Mouse (Mus musculus) cerebellum, adult 2 months (tissue): Measurements from ENCODE around the gene Fnip1. TPM values are rescaled to one million over a fixed set of nuclear protein-coding genes. Genes with fewer than 3 reads are reported as not detected.
A peak's percentile ranks its signal among the peaks of the same experiment; 100 is the strongest.

Experiments
- DNase-seq, 2 experiments: peaks; one replicate each; pipeline ENCODE4 v3.0.0; 2021
- H3K27ac ChIP-seq: fragments of 200-500 bp; 2 replicates; pipeline ENCODE4 v1.5.1; 2012; ENCODE audit warnings: low read length, control low read depth, inconsistent platforms; ENCODE audit not compliant: insufficient read depth
- H3K27me3 ChIP-seq: fragments of 200-500 bp; 2 replicates; pipeline ENCODE4 v1.6.1; 2012; ENCODE audit warnings: inconsistent platforms, mild to moderate bottlenecking, low read length, moderate library complexity; ENCODE audit not compliant: control insufficient read depth, insufficient read depth
- H3K4me1 ChIP-seq: fragments of 200-500 bp; 2 replicates; pipeline ENCODE4 v1.6.1; 2011; ENCODE audit warnings: low read length; ENCODE audit not compliant: control insufficient read depth, insufficient read depth
- H3K4me3 ChIP-seq: fragments of 200-500 bp; replicated peaks from 2 replicates; pipeline ENCODE3; 2011; ENCODE audit warnings: mild to moderate bottlenecking, low read depth, low read length, control low read depth; ENCODE audit not compliant: insufficient read depth
- CTCF ChIP-seq: fragments of 200-500 bp; IDR thresholded peaks from 2 replicates; pipeline ENCODE4 v1.5.1; 2011; ENCODE audit warnings: low read depth, mild to moderate bottlenecking, control low read depth, low read length, moderate library complexity, borderline replicate concordance; ENCODE audit not compliant: insufficient read depth
- POLR2A ChIP-seq: fragments of 200-500 bp; IDR thresholded peaks from 2 replicates; pipeline ENCODE4 v1.6.1; 2011; ENCODE audit warnings: low read length, control low read depth, borderline replicate concordance; ENCODE audit not compliant: insufficient read depth
- WGBS: fragments of 180-500 bp; shearing (Covaris S2); methylation state at CpG from one replicate; pipeline ENCODE4 v1.1.7; 2018; 5-methylcytosine and 5-hydroxymethylcytosine counted together
- polyA plus RNA-seq: library from polyadenylated mRNA; depleted of rRNA; stranded (reverse); fragments of >200 nt; gene quantifications from 2 replicates; pipeline ENCODE4 v1.2.3, GENCODE M21; 2012

Fnip1 gene
- polyA plus RNA-seq, 1 experiment, result 14.8 TPM

DNA sequence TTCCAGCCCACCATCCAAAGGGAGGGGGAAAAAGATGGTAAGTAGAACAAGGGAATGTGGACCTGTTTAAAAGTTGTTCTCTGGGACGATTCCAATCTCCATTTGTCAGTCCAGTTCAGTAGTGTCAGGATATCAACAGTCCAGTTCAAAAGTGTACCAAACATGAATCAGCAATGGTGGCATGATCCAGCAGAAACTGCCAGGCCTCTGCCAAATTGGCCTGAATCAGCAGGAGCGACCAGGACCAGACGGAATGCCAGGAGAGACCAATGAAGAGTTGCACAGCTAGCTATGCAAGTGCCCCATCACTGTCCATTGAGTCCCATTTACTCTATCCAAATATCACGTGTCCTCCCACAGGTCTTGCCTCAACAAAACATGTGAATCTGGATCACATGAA is 34.2 kb downstream of the Fnip1 start:
- H3K27me3 ChIP-seq, result no peaks in the 10 kb centered on the region
- 84% methylated on average over 4 of the region's 4 CpGs for WGBS
- no peak for TF ChIP-seq CTCF
- TF ChIP-seq POLR2A, result no peak
- H3K4me3 ChIP-seq, result no peak overlapping the region
- DNase-seq, result no peak
- no peaks in the 10 kb centered on the region for H3K4me1 ChIP-seq
- H3K27ac ChIP-seq, result no peak overlapping the region

DNA sequence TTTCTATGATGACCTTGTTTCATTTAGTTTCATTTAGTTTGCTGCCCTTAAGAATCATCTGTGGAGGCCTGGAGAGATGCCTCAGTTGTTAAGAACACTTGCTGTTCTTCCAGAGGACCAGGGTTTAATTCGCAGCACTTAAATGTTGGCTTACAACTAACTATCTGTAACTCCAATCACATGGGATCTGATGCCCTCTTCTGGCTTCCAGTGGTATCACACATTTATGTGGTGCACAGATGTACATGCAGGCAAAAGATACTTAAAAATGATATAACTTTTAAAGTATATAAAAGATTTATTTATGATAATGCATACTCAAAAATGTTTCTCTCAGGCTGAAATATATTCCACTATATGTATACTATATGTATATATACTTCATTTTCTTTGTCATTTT is 40.4 kb downstream of the Fnip1 start:
- WGBS, result 96% methylated on average over 1 of the region's 1 CpGs
- no peak overlapping the region for H3K27ac ChIP-seq
- H3K4me3 ChIP-seq, result no peak overlapping the region
- H3K4me1 ChIP-seq, result no peaks in the 10 kb centered on the region
- H3K27me3 ChIP-seq, result no peaks in the 10 kb centered on the region
- no peak for DNase-seq
- TF ChIP-seq POLR2A (no peak), CTCF (peak; percentile 38; the same call in 1 of the 2 replicates)

DNA sequence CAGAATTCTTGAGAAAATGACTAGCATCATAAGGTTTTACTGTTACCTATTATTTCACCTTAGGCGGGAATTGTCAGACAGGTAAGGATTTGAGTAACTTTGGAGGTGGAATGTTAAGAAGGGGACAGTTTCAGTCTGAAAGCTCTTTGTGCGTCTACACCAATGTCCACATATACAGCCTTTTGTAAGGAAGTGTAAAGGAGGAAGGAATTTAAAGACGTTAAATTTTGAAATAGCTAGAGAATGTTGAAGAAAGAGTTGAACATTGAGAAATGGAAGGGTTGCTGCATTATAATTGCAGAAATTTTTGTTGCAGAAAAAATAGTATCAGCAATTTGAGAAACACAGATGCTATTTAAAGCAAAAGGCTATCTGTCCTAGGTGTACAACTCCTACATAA is 48.0 kb downstream of the Fnip1 start:
- no peaks in the 10 kb centered on the region for H3K4me1 ChIP-seq
- H3K4me3 ChIP-seq, result no peak overlapping the region
- 97% methylated on average over 3 of the region's 3 CpGs for WGBS
- no peak overlapping the region for H3K27ac ChIP-seq
- TF ChIP-seq CTCF (no peak), POLR2A (no peak)
- no peak for DNase-seq
- H3K27me3 ChIP-seq, result no peaks in the 10 kb centered on the region

DNA sequence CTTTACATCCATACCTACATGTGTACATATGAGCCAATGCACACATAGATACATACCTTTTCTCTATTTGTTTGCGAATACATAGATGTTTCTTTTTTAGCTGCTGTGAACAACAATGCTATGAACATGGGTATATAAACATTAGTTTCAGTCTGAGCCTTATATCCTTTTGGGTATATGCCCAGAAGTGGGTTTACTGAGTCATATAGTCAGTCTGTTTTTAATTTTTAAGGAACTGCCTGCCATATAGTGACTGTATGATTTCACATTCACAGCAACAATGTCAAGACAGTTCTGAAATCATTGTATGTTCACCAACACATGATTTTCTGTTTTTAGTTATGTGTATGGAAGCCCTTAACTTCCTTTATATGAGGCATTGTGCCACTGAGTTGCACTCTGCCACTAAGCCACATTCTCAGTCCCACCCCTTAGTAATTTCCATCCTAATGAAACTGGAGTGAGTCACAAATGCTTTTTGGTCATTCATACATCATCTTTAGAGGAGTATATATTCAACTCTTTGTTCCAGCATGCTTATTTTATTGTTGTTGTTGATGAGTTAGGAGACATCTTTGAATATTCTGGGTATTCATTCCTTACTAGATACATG is 54.1 kb downstream of the Fnip1 start:
- H3K4me1 ChIP-seq, result no peaks in the 10 kb centered on the region
- H3K27me3 ChIP-seq, result no peaks in the 10 kb centered on the region
- 98% methylated on average over 1 of the region's 1 CpGs for WGBS
- no peak overlapping the region for H3K4me3 ChIP-seq
- TF ChIP-seq POLR2A (no peak), CTCF (no peak)
- DNase-seq, result no peak
- no peak overlapping the region for H3K27ac ChIP-seq

DNA sequence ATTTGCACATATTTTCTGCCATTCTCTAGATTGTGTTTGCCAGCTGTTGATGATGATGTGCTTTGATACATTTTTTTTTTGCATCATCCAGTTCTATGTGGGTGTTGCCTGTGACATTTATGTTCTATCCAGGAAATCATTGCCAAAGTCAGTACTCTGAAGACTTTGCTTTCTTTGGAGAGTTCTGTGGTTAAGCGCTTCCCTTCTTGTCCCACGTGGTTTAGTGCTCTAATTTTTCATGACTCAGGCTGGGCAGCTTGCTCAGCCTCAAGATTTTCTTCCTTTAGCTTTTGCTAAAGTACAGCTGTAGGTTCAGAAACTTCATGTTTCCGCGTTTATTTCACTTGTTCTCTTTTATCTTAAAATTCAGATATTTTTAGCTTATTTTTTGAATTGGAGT is 54.6 kb downstream of the Fnip1 start:
- Histone ChIP-seq H3K4me3 (no peak overlapping the region), H3K27me3 (no peaks in the 10 kb centered on the region), H3K27ac (no peak overlapping the region), H3K4me1 (no peaks in the 10 kb centered on the region)
- TF ChIP-seq CTCF (no peak), POLR2A (no peak)
- WGBS, result 95% methylated on average over 4 of the region's 4 CpGs
- DNase-seq, result no peak

DNA sequence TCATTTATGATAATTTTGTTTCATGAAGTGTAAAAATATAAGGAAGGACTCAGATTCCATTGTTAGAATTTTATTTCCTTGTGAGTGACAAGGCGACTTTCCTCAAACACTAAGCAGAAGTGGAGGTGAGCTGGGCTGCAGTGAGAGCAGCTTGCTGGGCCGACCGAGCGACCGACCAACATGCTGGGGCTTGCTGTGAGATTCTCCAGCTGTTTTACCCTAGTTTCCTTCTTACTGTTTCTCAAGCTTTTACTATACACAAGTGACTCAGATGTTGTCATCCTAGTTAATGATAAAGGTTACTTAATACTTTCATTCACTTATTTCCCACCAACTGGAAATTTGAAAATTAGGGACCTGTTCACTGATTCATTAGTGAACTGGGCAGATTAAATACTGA is 61.8 kb downstream of the Fnip1 start:
- WGBS, result 91% methylated on average over 5 of the region's 5 CpGs

DNA sequence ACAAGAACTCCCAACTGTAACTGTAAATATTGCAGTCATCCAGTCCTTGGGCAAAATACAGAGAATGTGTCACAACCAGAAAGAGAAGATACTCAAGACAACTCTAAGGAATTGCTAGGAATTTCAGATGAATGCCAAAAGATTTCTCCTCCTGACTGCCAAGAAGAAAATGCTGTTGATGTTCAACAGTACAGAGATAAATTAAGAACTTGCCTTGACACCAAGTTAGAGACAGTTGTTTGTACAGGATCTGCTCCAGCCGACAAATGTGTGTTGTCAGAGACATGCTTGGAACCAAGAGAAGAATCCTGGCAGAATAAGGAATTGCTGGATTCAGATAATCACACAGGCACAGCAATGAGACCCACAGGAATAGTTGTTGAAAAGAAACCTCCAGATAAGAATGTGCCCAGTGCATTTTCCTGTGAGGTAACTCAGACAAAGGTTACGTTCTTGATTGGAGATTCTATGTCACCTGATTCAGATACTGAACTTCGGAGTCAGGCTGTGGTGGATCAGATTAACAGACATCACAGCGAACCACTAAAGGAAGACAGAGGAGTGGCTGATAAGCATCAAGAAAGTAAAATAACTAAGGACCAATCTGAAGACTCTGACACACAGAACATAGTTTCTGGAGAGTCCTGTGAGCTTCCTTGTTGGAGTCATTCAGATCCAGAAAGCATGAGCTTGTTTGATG is 64.7 kb downstream of the Fnip1 start:
- Histone ChIP-seq H3K27me3 (no peaks in the 10 kb centered on the region), H3K4me3 (no peak overlapping the region), H3K4me1 (no peaks in the 10 kb centered on the region), H3K27ac (no peak overlapping the region)
- TF ChIP-seq POLR2A (no peak), CTCF (no peak)
- 93% methylated on average over 4 of the region's 4 CpGs for WGBS
- DNase-seq, result no peak

More for the DNA sequence above, 61.8 kb downstream of the Fnip1 start:
- H3K27me3 ChIP-seq, result no peaks in the 10 kb centered on the region
- no peaks in the 10 kb centered on the region for H3K4me1 ChIP-seq
- TF ChIP-seq CTCF (no peak), POLR2A (no peak)
- H3K27ac ChIP-seq, result no peak overlapping the region
- no peak overlapping the region for H3K4me3 ChIP-seq
- DNase-seq, result no peak

DNA sequence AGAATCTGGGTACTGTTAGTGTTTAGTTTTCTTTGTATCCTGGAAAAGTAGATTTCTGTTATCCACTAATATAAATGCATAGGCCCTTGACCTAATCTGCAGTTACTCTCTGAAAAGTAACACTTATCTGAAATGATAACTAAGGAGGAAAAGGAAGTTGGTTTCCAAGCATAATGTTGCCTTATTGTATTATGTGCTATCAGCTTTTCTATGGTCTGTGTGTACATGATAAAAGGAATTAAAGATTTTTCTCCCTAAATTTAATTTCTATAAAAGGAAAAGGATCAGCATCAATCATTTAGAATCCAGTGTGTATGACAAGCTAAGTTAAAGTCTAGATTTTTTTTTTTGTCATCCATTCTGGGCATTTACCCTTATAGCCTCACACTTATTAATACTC is 75.6 kb downstream of the Fnip1 start:
- Histone ChIP-seq H3K4me1 (no peaks in the 10 kb centered on the region), H3K27ac (no peak overlapping the region), H3K4me3 (no peak overlapping the region), H3K27me3 (no peaks in the 10 kb centered on the region)
- no peak for DNase-seq
- TF ChIP-seq POLR2A (no peak), CTCF (no peak)
